Mouse (Mus musculus) adrenal gland, adult 18-20 months (tissue): ENCODE results near the gene Chrm4. TPM values are rescaled to one million over a fixed set of nuclear protein-coding genes. Genes with fewer than 3 reads are reported as not detected.

Experiments used
- DNase-seq, 2 experiments: peaks; one replicate each; pipeline ENCODE4 v3.0.0; 2021 to 2022; ENCODE audit warnings: low spot score in 2 of 2
- total RNA-seq, 2 experiments: library from RNA; stranded (reverse); gene quantifications; 1 replicate in 1 of 2; 2 replicates in 1 of 2; pipeline ENCODE4 v1.2.3; 2021

Chrm4 gene
- total RNA-seq, 2 experiments from 2014 or later: 3.7 to 4.6 TPM

- DNase-seq: peak; percentile 41 to 58
These were observed 5.1 kb upstream of the Chrm4 start for GRCm38 (mm10) chr2:91921790-91922570.

DNA sequence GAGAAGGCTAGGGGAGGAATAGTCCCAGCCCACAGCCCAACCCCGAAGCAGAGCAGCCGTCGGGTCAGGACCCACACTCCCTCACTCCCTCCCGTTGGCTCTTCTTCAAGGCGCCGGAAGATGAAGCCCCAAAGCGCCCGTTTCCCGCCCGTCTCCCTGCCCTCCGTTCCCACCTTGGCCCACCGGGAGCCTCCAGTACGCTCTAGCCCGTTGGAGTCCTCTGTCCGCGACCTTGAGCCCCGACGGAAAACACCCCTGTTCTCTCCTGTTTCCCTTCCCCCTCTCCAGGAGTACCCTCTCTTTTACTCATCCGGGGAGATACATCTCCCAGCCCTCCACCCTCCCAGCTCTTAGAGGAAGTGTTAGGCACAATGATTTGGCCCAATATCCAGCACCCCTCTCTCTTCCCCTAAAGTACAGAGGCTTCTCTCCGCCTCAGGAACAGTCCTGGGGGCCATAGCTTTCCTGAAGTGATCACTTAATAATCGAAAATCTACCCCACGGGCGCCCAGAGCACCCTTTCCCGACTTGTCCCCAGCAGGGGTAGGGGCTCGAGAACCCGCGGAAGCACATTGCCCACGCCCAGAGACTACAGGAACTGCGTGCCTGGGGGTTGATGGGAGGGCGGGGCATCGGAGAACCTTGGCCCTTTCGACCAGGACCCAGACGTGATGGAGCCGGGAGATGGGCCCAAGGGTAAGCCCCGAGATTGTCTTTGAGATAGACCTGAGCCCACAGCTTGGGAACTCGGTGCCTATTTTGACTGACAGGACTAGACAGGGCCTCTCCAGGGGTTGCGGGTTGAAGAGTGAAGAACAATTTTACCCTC, 4.2 kb upstream of the Chrm4 start:
- no peak for DNase-seq

DNA sequence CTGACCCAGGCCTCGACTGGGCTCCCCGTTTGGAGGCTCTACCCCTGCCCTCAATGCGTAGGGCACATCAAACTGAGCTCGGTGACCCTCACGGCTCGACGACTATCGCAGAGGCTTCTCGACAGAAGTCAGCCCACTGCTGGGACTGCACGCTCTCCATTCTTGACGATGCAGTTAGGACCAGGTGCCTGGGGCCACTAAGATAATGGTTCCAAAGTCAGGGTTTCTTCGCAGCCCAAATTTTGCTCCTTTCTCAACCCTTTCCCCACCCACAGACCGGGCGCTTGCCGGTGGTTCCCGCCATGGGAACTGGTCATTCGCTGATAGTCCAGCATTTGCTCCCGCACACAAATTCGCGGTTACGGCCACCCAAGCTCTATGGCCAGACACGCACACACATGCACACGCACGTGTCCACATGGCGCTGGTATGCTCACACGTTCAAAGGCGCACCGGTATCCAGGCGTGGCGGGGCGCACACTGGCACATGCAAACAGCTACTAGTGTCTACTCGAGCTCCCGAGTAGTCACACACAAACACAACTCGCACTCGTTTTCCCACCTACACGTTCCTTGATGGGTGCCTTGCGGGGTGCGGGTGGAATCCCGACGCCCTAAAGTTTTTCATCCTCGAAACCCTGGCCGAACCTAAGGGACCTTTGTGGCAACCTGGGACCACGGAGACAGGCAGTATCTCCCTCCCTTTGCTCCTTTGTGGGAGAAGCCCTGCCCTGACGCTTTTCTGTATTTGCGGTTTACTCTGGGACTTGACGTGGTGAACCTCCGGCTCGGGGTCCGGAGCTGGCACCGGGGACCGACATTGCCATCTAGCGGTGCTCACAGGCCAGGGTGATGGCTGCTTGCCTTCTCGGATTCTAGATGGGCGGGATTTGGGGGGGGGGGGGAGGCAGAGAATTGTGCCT, 3.4 kb upstream of the Chrm4 start:
- DNase-seq: peak; percentile 55 to 73

GRCm38 (mm10) chr2:91924726-91925125, 2.3 kb upstream of the Chrm4 start:
- DNase-seq: no peak

DNA sequence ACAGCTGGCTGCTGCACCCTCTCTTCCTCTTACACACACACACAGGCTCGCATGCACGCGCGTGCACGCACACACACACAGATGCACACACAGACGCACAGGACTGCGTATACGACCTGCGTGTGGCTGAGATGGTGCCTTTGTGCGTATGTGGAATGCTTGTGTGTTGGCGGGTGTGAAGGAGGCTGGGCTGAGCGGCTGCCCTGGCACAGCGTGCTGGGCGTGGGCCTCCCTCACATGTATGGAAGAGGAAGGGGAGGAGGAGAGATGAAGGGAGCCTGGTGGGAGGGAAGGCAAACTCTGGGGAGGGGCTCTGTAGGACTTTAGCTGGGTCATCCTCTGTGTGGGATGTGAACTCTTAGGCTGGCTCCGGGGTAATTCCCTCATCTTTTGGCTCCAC, 1.6 kb upstream of the Chrm4 start:
- DNase-seq: no peak

DNA sequence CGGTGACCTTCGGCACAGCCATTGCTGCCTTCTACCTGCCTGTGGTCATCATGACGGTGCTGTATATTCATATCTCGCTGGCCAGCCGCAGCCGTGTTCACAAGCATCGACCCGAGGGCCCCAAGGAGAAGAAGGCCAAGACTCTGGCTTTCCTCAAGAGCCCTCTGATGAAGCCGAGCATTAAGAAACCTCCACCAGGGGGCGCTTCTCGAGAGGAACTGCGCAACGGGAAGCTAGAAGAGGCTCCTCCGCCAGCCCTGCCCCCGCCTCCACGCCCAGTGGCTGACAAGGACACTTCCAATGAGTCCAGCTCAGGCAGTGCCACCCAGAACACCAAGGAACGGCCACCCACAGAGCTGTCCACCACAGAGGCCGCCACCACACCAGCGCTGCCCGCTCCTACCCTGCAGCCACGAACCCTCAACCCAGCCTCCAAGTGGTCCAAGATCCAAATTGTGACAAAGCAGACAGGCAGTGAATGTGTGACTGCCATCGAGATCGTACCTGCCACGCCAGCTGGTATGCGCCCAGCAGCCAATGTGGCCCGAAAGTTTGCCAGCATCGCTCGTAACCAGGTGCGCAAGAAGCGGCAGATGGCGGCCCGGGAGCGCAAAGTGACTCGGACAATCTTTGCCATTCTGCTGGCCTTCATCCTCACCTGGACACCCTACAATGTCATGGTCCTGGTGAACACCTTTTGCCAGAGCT, 931 bp downstream of the Chrm4 start:
- peak; percentile 69 to 77 for DNase-seq

DNA sequence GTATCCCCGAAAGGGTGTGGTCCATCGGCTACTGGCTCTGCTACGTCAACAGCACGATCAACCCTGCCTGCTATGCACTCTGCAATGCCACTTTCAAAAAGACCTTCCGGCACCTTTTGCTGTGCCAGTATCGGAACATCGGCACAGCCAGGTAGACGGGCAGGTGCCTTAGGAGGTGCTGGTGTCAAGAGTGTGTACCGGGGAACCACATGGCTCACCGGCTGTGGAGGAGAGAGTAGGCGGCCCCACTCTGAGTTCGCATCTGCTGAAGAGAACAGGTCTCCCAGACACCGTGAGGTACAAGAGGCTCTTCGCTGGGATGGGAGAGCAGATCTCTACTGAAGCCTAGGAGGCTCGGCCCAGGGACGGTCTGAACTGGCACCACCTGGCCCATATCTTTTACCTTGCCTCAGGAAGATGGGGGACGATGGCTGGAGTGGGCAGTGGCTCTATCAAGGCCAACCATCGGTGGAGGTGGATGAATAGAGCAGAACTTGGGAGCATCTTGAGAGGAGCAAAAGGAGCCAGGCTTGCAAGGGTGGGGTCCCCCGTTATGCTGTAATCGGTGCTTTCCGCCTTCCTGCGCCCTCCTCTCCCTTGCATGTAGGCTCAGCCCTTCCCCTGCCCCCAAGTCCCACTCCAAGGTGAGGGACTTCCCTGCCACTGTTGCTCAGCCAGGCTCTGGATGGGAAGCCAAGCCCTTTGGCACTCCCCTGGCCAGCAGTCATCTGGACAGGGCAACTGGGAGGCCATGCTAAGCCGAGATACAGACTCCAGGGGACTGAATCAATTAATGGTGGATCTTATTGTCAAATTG, 1.7 kb downstream of the Chrm4 start:
- DNase-seq: no peak

GRCm38 (mm10) chr2:91929455-91929854, 2.4 kb downstream of the Chrm4 start:
- DNase-seq: no peak

DNA sequence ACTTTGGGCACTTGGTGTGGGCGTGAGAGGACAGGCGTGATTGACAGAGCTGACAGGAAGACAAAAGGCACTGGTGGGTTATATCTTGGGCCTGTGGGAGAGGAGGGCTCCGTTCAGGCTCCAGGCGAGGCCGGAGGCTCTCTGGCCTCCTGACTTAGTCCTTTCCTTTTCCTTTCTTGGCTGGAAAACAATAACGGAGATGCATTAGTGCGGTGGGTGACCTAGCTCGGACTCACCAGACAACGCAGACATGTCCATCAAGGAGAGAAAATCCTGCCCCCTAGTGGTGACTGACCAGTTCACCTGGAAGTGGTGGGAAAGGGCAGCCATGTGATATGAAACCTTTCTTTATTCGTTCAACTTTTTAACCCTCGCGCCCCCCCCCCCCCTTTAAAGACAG, 2.9 kb downstream of the Chrm4 start:
- DNase-seq: peak in 1 of 2 experiments; percentile 60

DNA sequence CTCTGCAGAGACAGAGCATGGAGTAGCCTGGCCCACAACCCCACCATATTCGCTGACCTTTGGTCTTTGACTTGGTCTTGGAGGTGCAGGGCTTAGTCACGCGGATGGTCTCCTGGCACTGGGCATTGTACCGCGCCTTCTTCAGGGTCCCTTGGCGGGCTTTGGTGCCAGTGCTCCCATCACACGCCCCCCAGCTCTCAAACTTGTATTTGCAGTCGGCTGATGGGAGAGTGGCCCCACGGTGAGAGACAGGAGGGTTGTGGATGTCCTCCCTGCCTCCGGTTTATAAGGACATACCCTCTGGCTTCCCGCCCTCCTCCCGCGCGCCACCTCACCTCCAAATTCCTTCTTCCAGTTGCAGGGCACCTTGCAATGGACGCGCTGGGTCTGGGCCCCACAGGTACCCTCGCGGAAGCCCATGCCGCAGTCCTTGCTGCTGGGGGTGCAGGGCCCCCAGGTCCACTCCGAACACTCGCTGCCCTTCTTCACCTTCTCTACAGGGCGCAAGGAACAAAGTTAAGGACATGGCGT, 3.8 kb downstream of the Chrm4 start:
- DNase-seq: no peak

DNA sequence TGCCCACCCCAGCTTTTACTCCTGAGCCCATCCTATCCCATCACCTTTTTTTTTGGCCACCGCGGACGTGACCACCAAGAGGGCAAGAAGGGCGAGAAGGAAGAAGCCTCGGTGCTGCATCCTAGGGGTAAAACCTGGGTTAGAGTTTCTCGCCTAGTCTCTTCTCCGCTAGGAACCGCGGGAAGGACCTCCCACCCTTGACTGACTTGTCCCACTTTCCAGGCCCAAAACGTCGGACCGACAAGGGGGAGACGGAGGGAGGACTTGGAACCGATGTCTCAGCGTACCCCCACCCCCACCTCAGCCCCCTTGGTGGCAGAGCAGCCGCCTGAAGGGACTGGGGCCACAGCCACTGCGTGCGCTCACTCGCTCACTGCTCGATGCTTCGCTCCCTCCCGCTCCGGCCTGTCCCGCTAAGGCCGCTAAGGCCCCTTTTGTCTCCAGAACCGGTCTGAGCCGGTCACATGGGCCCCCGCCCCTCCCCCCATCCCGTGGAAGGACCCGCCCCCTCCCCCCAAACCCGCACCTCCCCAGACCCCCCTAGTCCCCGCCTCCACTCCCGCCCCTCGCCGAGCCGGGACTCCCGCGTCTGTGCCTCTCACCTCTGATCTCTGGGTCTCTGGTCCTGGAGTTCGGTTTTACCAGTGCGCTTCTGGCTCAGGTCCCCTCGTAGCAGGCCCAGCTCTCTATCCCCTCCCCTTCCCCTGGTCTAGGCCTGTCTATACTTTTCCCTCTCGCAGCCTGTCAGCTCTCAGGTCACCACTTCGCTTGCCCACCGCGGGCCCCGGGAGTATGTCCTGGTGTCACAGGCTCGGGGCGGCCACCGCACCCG, 4.5 kb downstream of the Chrm4 start:
- DNase-seq: no peak

GRCm38 (mm10) chr2:91932160-91932711, 5.2 kb downstream of the Chrm4 start, which contains the start of gene Mdk:
Gene Mdk, minus strand, starts transcription at chr2:91932297.
- no peak for DNase-seq

- DNase-seq: no peak
These were observed 5.8 kb downstream of the Chrm4 start for GRCm38 (mm10) chr2:91932737-91933350.

DNA sequence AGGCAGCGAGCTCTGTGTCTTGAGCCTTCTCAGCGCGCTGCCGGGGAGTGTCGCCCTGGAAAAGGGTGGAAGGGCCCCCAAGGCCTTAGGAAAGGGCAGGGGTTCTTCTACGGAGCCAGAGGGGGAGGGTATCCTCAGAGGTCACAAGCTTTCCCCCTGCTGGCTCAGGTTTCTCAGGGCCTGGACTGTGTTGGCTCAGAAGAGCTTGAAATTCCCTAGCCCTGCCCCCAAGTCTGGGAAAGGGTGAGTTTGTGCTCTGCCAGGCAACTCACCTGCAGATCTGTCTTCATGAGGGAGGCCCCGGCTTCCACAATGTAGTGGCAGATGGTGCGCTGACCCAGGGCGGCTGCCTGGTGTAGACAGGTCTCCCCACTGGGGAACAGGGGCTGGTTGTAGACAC, 6.4 kb downstream of the Chrm4 start:
- no peak for DNase-seq

GRCm38 (mm10) chr2:91934016-91934415, 7.0 kb downstream of the Chrm4 start:
- DNase-seq: no peak

- DNase-seq: no peak
These were observed 7.9 kb downstream of the Chrm4 start for GRCm38 (mm10) chr2:91934826-91935525.

GRCm38 (mm10) chr2:91936154-91936553, 9.1 kb downstream of the Chrm4 start:
- no peak for DNase-seq
